Mouse (Mus musculus): ENCODE measurements at regions not wholly inside any gene's neighbourhood (a gene's known extent, or its start where the extent isn't known, plus 50 kb on each side); places are given as distances from the start of the nearest gene placed in this dataset.
A peak's percentile ranks its signal among the peaks of the same experiment; 100 is the strongest.

DNA sequence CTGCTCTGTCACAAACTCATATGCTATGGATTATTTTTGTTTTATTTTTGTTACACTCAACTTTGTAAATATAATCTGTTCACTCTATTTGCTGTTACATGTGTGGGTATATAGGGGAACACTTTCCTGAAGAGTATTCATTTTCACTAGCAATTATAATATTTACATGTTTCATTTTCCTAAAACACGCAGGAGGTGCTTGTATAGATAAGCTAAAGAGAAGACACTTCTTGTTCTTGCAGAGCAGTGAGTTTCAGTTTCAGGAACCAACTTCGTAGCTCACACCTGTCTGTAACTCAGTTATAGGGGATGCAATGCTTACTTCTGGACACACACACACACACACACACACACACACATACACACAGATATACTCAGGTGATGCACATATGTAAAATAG is 724.9 kb downstream of the Brinp3 start:
- H3K9me3 ChIP-seq (ENCODE audit: control insufficient read depth, low read length) = no peaks in the 10 kb centered on the region
- WGBS = 89% methylated on average over 2 of the region's 2 CpGs
- no peak overlapping the region for H3K9ac ChIP-seq
- H3K27me3 ChIP-seq (ENCODE audit: control insufficient read depth, insufficient read depth, low read length) = no peaks in the 10 kb centered on the region
- H3K4me1 ChIP-seq (replicated peaks; ENCODE audit: control insufficient read depth, insufficient read depth, low read length) = no peaks in the 10 kb centered on the region
- H3K4me3 ChIP-seq (replicated peaks; ENCODE audit: low read length) = no peak overlapping the region
- no peak overlapping the region for H3K27ac ChIP-seq
- no peaks in the 10 kb centered on the region for H3K36me3 ChIP-seq (replicated peaks; ENCODE audit: control insufficient read depth, insufficient read depth)
- DNase-seq (ENCODE audit: low spot score) (no peak), ATAC-seq (ENCODE audit: low FRiP score) (no peak)
- H3K4me2 ChIP-seq (replicated peaks) = no peak overlapping the region

DNA sequence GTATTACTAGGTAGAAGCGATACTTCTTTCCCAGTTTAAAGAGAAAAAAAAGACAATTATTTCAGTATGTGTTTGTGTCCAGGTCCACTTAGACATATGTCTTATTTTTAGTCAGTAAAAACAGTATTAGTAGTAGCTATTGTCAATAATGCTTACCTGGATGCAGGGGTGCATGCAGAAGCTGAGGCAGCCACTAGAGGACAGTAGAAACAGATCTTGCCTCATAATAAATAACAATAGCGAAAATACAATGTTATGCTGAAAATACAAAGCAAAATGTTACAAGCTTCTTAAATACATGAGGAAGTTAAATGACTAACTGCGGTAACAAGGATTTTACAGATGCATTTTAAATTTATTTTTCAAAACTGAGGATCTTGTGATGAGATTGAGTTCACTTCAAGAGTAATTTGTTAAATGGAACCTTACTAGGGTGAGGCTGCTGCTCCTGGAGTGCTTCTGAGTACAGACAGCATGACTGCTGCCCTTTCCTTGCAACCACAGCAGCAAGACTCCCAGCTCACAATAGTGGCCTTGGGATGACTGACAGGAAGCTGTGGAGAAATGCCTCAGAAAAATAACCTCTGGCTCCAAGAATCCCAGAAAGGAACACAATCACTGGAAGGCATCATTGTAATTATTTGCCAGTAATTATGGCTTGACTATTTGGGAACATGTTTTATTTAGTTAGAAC is 728.8 kb downstream of the Brinp3 start:
- DNase-seq (ENCODE audit: low spot score) (peak; percentile 48), ATAC-seq (ENCODE audit: low FRiP score) (no peak)
- WGBS = 70% methylated on average over 3 of the region's 3 CpGs
- Histone ChIP-seq H3K4me2 (replicated peaks) (no peak overlapping the region), H3K27ac (no peak overlapping the region), H3K36me3 (replicated peaks; ENCODE audit: control insufficient read depth, insufficient read depth) (no peaks in the 10 kb centered on the region), H3K27me3 (ENCODE audit: control insufficient read depth, insufficient read depth, low read length) (no peaks in the 10 kb centered on the region), H3K9ac (no peak overlapping the region), H3K4me3 (replicated peaks; ENCODE audit: low read length) (no peak overlapping the region), H3K4me1 (replicated peaks; ENCODE audit: control insufficient read depth, insufficient read depth, low read length) (no peaks in the 10 kb centered on the region), H3K9me3 (ENCODE audit: control insufficient read depth, low read length) (no peaks in the 10 kb centered on the region)

DNA sequence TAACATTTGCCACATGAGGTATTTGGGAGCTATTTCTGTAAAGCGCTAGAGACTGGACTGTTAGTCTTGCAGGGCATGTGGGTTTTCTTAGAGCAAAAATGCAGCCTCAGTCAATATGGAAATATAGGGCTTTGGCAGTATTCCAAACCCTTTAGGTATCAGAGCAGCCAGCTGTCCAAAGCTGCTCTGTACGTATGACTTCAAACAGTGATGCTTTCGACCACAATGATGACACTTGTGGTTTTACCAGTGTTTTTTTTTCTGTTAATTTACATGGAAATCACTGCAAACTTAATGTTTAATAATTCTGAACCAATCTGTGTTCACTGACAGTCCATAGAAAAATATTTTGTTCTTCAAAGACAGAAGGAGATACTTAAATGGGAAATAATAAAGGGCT is 743.0 kb downstream of the Brinp3 start:
- Histone ChIP-seq H3K9me3 (ENCODE audit: control insufficient read depth, low read length) (no peaks in the 10 kb centered on the region), H3K4me1 (replicated peaks; ENCODE audit: control insufficient read depth, insufficient read depth, low read length) (no peaks in the 10 kb centered on the region), H3K4me2 (replicated peaks) (no peak overlapping the region), H3K36me3 (replicated peaks; ENCODE audit: control insufficient read depth, insufficient read depth) (no peaks in the 10 kb centered on the region), H3K4me3 (replicated peaks; ENCODE audit: low read length) (no peak overlapping the region), H3K9ac (no peak overlapping the region), H3K27ac (no peak overlapping the region), H3K27me3 (ENCODE audit: control insufficient read depth, insufficient read depth, low read length) (no peaks in the 10 kb centered on the region)
- ATAC-seq (ENCODE audit: low FRiP score) (no peak), DNase-seq (ENCODE audit: low spot score) (no peak)
- 73% methylated on average over 3 of the region's 3 CpGs for WGBS

DNA sequence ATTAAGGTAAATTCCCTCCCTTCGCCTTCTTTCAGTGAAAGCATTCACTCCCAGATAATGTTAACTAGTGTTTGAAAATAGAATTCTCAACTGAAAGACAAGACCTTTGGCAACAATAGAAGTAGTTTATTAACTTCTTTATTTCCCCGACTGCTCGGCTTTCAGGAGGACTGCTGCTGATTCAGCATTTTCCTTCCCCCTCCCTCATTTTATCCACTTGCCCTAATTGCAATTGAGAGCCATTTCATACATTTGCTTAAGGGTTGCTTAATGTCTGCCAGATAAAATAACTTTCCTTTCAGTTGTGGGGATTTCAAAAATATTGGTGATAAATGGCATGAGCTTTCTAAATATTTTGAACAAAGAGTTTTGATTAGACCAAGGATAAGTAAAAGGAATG is 744.5 kb downstream of the Brinp3 start:
- Histone ChIP-seq H3K4me2 (replicated peaks) (no peak overlapping the region), H3K36me3 (replicated peaks; ENCODE audit: control insufficient read depth, insufficient read depth) (no peaks in the 10 kb centered on the region), H3K9ac (no peak overlapping the region), H3K27me3 (ENCODE audit: control insufficient read depth, insufficient read depth, low read length) (no peaks in the 10 kb centered on the region), H3K9me3 (ENCODE audit: control insufficient read depth, low read length) (no peaks in the 10 kb centered on the region), H3K27ac (no peak overlapping the region), H3K4me3 (replicated peaks; ENCODE audit: low read length) (no peak overlapping the region), H3K4me1 (replicated peaks; ENCODE audit: control insufficient read depth, insufficient read depth, low read length) (no peaks in the 10 kb centered on the region)
- ATAC-seq (ENCODE audit: low FRiP score) (no peak), DNase-seq (ENCODE audit: low spot score) (no peak)
- 73% methylated on average over 3 of the region's 3 CpGs for WGBS

DNA sequence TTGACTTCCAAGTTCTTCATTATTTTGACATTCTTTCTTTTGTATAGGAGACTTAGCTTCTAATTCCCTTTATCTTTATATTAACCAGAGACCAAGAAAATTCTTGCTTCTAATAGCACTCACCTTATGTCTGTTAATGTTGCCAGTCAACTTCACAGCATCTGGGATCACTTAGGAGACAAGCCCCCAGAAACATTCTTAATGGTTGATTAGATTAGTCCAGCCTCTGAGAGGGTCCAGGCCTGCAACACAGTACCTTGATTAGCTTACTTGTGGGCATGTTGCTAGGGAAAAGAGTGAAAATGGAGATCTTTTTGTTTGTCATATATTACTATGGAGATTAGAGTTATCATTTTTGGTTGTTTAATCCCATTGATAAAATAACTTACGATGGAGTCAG is 778.8 kb downstream of the Brinp3 start:
- Histone ChIP-seq H3K4me1 (replicated peaks; ENCODE audit: control insufficient read depth, insufficient read depth, low read length) (no peaks in the 10 kb centered on the region), H3K4me3 (replicated peaks; ENCODE audit: low read length) (no peak overlapping the region), H3K9me3 (ENCODE audit: control insufficient read depth, low read length) (no peaks in the 10 kb centered on the region), H3K4me2 (replicated peaks) (no peak overlapping the region), H3K27me3 (ENCODE audit: control insufficient read depth, insufficient read depth, low read length) (no peaks in the 10 kb centered on the region), H3K36me3 (replicated peaks; ENCODE audit: control insufficient read depth, insufficient read depth) (no peaks in the 10 kb centered on the region), H3K27ac (no peak overlapping the region), H3K9ac (no peak overlapping the region)
- DNase-seq (ENCODE audit: low spot score) = no peak
- WGBS = 98% methylated on average over 1 of the region's 1 CpGs
- no peak for ATAC-seq (ENCODE audit: low FRiP score)

DNA sequence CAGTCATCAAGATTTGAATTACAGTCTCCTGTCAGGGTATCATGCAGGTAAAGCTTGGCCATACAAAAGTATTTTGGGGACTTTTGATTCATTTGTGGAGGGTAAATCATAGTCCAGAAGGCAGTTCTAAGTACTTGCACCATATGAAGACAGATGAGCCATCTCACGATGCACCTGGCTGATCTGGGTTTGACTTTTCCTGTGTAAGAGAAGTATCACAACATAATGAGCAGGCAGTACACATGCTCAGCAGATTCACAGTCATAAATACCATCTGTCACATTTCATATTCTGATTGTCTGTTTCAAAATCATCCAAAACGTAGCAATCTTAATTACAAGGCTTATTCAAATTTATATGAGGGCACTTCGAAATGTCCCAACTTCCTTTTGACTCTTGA is 796.6 kb downstream of the Brinp3 start:
- no peaks in the 10 kb centered on the region for H3K27me3 ChIP-seq (ENCODE audit: control insufficient read depth, insufficient read depth, low read length)
- H3K36me3 ChIP-seq (replicated peaks; ENCODE audit: control insufficient read depth, insufficient read depth) = no peaks in the 10 kb centered on the region
- H3K9me3 ChIP-seq (ENCODE audit: control insufficient read depth, low read length) = no peaks in the 10 kb centered on the region
- no peak overlapping the region for H3K27ac ChIP-seq
- ATAC-seq (ENCODE audit: low FRiP score) = no peak
- no peak overlapping the region for H3K9ac ChIP-seq
- H3K4me3 ChIP-seq (replicated peaks; ENCODE audit: low read length) = no peak overlapping the region
- H3K4me2 ChIP-seq (replicated peaks) = no peak overlapping the region
- 92% methylated on average over 3 of the region's 3 CpGs for WGBS
- H3K4me1 ChIP-seq (replicated peaks; ENCODE audit: control insufficient read depth, insufficient read depth, low read length) = no peaks in the 10 kb centered on the region
- no peak for DNase-seq (ENCODE audit: low spot score)

DNA sequence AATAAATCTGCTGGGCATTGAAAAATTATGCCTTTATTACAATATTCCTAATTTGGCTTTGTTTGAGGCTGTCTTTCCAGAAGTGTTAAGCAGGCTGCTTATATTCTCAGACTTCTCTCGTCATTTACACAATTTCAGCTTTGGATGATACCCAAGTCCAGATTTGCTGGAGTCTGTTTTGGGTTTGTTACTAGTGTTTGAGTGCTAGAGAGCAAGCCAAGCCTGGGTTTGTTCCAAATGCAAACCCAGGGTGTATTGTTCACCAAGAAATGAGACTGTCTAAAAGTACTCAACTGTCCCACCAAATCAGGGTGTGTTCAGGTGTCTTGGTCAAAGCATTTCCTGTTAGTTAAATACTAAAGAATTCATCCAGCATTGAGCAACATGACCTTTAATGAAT is 814.7 kb downstream of the Brinp3 start:
- H3K4me1 ChIP-seq (replicated peaks; ENCODE audit: control insufficient read depth, insufficient read depth, low read length) = no peaks in the 10 kb centered on the region
- no peak for ATAC-seq (ENCODE audit: low FRiP score)
- no peak overlapping the region for H3K27ac ChIP-seq
- H3K9me3 ChIP-seq (ENCODE audit: control insufficient read depth, low read length) = no peaks in the 10 kb centered on the region
- no peak overlapping the region for H3K9ac ChIP-seq
- H3K27me3 ChIP-seq (ENCODE audit: control insufficient read depth, insufficient read depth, low read length) = no peaks in the 10 kb centered on the region
- H3K36me3 ChIP-seq (replicated peaks; ENCODE audit: control insufficient read depth, insufficient read depth) = no peaks in the 10 kb centered on the region
- H3K4me3 ChIP-seq (replicated peaks; ENCODE audit: low read length) = no peak overlapping the region
- 72% methylated on average over 1 of the region's 1 CpGs for WGBS
- no peak for DNase-seq (ENCODE audit: low spot score)
- H3K4me2 ChIP-seq (replicated peaks) = no peak overlapping the region

DNA sequence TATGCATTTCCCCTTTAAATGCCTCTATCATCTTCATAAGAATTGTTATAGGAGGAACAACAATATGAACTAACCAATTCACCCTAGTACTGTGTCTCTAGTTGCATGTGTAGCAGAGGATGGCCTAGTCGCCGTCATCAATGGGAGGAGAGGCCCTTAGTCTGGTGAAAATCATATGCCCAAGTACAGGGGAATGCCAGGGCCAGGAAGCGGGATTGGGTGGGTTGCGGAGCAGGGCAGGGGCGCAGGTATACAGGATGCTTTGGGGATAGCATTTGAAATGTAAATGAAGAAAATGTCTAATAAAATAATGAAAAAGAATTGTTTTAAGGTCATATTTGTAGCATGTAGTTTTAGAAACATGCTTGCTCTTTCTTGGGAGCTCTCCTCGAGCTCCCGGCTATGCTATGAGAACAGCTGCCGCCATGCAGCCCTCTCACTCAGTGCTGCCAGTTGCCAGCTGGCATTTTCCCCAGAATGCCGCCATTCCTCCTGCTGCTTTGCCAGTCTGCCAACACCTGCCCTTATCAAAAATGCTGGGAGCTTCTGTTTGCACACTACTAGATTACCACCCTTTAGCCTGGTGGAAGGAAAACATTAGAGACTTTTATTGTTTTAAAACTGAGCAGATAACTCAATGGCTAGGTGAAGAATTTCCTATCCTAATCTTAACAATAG is 848.9 kb downstream of the Brinp3 start:
- 88% methylated on average over 9 of the region's 9 CpGs for WGBS
- Histone ChIP-seq H3K27ac (peak overlapping the region; percentile 66), H3K4me1 (replicated peaks; ENCODE audit: control insufficient read depth, insufficient read depth, low read length) (no peaks in the 10 kb centered on the region), H3K4me3 (replicated peaks; ENCODE audit: low read length) (no peak overlapping the region), H3K36me3 (replicated peaks; ENCODE audit: control insufficient read depth, insufficient read depth) (no peaks in the 10 kb centered on the region), H3K9ac (no peak overlapping the region), H3K4me2 (replicated peaks) (no peak overlapping the region), H3K9me3 (ENCODE audit: control insufficient read depth, low read length) (no peaks in the 10 kb centered on the region), H3K27me3 (ENCODE audit: control insufficient read depth, insufficient read depth, low read length) (no peaks in the 10 kb centered on the region)
- ATAC-seq (ENCODE audit: low FRiP score) = peak; percentile 79; the same call in 1 of the 2 replicates
- peak; percentile 50 for DNase-seq (ENCODE audit: low spot score)

DNA sequence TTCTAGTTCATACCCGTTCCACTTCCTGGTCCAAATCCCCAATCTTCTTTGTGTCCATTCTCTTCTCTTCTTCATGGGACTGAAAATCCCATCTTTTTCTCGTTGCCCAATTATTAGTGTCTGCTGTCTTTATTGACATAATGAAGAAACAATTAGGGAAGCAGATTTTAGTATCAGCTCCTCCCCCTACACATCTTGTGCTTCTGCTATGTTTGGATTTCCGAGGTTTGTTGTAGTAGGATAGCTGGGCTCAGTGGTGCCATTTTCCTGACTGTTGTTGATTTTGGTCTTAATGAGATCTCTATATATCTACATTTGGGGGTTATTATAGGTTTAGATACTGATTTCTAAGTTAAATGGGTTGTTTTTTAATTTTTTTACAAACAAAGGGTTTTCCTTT is 849.5 kb downstream of the Brinp3 start:
- H3K27me3 ChIP-seq (ENCODE audit: control insufficient read depth, insufficient read depth, low read length) = no peaks in the 10 kb centered on the region
- no peak overlapping the region for H3K9ac ChIP-seq
- no peak overlapping the region for H3K4me3 ChIP-seq (replicated peaks; ENCODE audit: low read length)
- H3K9me3 ChIP-seq (ENCODE audit: control insufficient read depth, low read length) = no peaks in the 10 kb centered on the region
- H3K4me2 ChIP-seq (replicated peaks) = no peak overlapping the region
- no peaks in the 10 kb centered on the region for H3K4me1 ChIP-seq (replicated peaks; ENCODE audit: control insufficient read depth, insufficient read depth, low read length)
- no peaks in the 10 kb centered on the region for H3K36me3 ChIP-seq (replicated peaks; ENCODE audit: control insufficient read depth, insufficient read depth)
- DNase-seq (ENCODE audit: low spot score) (no peak), ATAC-seq (ENCODE audit: low FRiP score) (peak; percentile 37; the same call in 1 of the 2 replicates)
- peak overlapping the region; percentile 66 for H3K27ac ChIP-seq
- WGBS = 81% methylated on average over 3 of the region's 3 CpGs
